Mouse (Mus musculus) spleen, postnatal 4 days (tissue): ENCODE measurements at regions not wholly inside any gene's neighbourhood (a gene's known extent, or its start where the extent isn't known, plus 50 kb on each side); places are given as distances from the start of the nearest gene placed in this dataset.
A peak's percentile ranks its signal among the peaks of the same experiment; 100 is the strongest.
"Not testable (repeated sequence)": the region's sequence is repeated elsewhere in the genome, so short reads cannot be mapped to it uniquely, and the experiment has no call there.

Experiments used
- DNase-seq, 2 experiments: peaks; one replicate each; pipeline ENCODE4 v3.0.0; 2022; ENCODE audit warnings: low spot score in 2 of 2

- peak in 1 of 2 experiments; percentile 44 for DNase-seq
Observed at GRCm38 (mm10) chr9:115775112-115775511, 134.1 kb upstream of the Gadl1 start.

DNA sequence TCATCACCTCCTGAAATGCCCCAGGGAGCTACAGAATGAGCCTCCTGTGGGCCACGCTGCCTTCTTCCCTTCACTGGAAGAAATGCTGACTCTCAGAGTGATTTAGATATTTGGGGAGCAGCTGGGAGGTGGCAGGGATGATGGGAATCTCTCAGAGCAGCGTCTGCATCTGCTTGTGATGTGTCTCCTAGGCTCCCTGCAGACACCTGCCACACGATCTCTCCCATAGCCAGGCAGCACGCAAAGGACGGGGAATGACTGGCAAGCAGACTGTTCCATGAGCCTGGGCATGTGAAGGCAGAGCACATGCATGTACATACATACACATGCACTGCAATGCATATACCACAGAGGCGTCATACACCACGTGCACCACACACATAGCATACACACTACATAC is 133.4 kb upstream of the Gadl1 start:
- DNase-seq, result peak in 1 of 2 experiments; percentile 39

DNA sequence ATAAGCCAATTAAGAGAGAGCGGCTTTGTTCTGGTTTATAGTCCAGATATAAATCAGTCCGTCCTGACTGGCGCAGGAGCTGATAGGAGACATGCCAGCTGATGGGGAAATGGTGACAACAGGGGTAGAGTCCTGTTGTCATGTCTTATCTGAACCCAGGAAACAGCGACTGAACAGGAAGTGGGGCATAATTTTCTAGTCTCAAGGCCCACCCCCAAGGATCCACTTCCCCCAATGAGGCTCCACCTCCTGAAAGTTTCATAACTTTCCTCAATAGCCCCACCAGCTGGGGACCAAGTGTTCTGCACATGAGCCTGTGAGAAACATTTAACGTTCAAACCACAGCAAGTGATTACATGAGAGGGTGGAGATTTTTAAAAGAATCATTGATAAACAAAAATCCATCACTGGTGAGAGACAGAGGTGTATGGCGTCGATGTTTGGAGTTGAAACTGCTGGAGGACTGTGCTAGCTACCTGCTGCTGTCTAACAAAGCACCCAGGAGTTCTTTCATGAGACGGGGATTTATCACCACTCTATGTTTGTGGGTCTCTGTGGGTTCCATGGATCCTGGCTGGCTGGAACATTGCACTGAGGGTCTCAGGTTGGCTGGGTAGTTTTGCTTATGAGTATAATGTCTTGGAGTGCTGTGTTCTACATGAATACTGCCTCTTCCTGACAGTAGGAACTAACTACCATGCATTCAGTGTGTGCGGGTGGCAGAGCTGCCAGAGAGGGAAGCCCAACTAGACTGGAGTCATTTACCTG is 132.0 kb upstream of the Gadl1 start:
- DNase-seq, result peak; percentile 4 to 47

- peak in 1 of 2 experiments; percentile 50 for DNase-seq
Observed at GRCm38 (mm10) chr9:115778862-115779261, 130.4 kb upstream of the Gadl1 start.

DNA sequence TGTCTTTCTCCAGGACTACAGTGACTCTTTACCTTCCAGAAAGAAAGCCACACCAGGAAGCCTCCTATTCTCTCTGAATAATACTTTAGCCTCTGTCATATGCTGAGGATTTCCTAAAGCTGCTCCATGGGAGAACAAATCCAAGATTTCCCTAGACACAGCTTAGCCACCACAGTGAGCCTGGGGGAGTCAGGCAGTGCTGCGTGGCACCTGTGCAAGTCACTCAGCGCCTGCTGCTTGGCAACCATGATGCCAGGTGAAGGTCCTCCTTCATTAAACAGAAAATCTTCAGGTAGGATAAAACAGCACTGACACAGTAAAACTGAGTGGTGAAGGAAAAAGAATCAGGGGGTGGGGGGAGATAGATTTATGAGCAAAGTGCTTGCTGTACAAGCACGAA is 109.9 kb upstream of the Gadl1 start:
- DNase-seq, result no peak

DNA sequence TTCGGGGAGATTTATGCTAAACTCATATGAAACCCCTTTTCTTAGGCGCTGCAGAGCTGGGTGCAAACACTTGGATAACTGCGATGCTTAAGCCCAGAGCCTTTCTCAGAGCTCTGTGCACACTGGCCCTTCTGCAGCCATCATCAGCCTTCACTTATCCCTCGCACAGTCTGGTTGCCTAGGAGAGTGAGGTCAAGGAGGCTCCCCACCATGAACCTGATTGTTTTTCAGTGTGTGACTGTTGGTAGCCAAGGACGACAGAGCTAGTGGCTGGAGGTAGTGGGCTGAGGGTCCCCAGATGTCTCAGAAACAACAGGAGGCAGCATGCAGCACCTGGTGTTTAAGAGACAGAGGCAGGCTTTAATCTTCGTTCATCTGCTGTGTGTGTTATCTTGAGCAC is 108.6 kb upstream of the Gadl1 start:
- no peak for DNase-seq

DNA sequence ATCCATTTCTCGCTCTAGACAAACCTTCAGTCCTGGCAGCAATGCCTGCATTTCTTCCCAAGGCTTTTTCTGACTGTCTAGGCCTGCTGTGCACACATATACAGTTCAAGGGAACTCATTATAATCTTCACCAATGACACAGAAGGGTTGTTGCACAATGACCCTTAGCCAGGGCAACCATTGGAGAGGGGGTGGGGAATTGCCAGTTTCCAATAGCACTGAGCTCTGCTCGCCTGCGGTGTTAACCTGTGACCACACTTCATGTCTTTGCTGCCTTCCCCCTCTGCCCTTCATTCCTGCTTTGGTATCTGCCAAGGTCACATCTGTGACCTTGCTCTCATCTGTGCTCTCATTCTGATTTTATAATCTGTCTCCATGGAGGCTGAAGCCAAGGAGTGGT is 106.2 kb upstream of the Gadl1 start:
- no peak for DNase-seq

- no peak for DNase-seq
Observed at GRCm38 (mm10) chr9:115805224-115805623, 104.0 kb upstream of the Gadl1 start.

DNA sequence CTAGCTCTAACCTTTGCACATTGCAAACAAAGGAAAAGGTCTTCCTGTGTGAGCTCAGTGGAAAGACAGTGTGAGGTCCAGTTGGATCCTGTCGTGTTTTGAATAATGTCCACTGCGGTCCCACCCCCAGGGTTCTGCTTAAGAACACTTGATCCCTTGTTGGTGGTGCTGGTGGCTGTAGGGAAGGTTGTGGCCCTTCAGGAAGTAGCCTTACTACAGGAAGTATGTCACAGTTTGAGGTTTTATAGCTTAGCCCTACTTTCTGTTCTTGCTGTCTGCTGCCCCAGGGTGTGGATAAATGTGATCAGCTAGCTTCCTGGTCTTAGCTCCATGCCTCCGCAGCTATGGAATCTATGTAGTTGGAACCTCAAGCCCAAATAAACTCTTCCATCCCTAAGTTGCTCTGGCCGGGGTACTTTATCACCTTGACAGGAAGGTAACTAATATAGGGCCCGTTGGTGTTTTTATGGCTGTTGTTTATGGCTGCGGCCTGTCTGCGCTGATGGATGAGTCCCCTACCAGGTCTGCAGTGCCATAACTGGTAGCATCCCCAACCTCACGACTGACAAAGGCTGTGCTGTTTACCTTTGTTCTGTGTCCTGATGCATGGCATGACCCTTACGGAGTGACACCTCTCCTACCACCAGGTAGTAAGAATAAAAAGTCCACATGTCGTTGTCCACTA is 103.1 kb upstream of the Gadl1 start:
- no peak for DNase-seq

DNA sequence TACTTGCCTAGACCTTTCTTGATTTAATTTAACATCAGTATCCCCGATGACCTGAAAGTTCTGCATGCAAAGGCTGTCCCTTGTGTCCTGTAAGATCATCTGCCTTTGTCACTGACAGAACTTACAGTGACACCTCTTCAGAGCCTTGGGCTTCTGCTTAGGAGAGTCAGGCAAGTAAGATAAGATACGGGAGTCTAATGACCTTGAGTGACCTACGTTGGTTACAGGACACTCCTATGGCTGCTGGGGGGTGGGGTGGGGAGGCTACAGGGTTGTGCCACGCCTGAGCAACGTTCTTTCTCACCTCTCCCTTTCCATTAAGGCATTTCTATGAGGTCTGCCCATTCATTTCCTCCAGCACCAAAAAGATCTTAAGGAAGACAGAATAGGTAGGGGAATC is 69.1 kb upstream of the Gadl1 start:
- DNase-seq, result peak in 1 of 2 experiments; percentile 25

GRCm38 (mm10) chr9:115840791-115841190 is 68.5 kb upstream of the Gadl1 start:
- peak in 1 of 2 experiments; percentile 53 for DNase-seq

DNA sequence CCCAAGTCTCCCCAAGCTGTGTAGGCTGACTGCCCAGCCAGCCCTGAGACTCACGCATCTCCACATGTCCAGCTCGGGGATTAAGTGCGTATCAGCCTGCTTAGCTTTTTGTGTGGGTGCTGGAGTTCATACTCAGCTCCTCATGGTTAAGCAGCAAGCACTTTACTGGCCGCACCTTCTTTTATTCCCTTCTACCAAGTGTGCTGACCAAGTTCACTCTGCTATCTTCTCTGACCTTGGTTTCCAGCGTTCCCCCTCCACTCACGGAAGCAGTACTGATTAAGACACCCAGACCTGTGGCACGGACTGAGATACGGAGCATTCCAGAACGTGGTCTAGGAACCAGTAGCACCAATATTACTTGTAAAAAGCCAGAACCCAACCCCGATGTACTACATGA is 67.6 kb upstream of the Gadl1 start:
- peak in 1 of 2 experiments; percentile 36 for DNase-seq

- peak in 1 of 2 experiments; percentile 43 for DNase-seq
Observed at GRCm38 (mm10) chr9:115844340-115844739, 64.9 kb upstream of the Gadl1 start.

- DNase-seq, result peak in 1 of 2 experiments; percentile 21
Observed at GRCm38 (mm10) chr9:115845091-115845490, 64.2 kb upstream of the Gadl1 start.

- DNase-seq, result no peak
Observed at GRCm38 (mm10) chr9:115847289-115848074, 61.8 kb upstream of the Gadl1 start.

- not testable (repeated sequence) for DNase-seq
Observed at GRCm38 (mm10) chr9:115853210-115853842, 55.9 kb upstream of the Gadl1 start.

- DNase-seq, result no peak
Observed at GRCm38 (mm10) chr9:115857301-115857700, 52.0 kb upstream of the Gadl1 start.

DNA sequence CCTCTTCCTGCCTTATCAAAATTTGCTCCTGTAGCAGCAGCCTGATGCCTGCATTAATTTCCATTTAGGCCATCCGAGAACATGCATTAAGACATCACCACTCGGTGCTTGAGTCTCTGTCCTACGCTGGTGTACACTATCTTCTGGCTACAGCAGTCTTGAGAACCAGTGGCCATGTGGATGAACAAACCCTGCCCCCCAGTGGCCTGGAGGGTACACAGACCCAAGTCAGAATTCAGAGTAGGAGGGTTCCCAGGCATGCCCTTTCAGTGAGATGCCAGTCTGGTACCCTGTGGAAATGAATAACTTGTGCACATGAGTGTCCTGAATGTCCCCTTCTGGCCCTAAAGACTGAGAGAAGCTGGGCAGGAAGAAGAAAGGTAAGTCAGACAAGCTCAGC is 50.4 kb upstream of the Gadl1 start:
- DNase-seq, result no peak
